Mouse (Mus musculus) liver, embryonic 11.5 days (tissue): ENCODE data around the gene Gm4340. TPM values are rescaled to one million over a fixed set of nuclear protein-coding genes. Genes with fewer than 3 reads are reported as not detected.

Experiments used
- ATAC-seq: fragments of 200-750 bp; cut with Nextera tagmentation; replicated peaks from 2 replicates; pipeline ENCODE4 v1.8.0; 2017; ENCODE audit warnings: moderate number of reproducible peaks, mild to moderate bottlenecking, moderate TSS enrichment, moderate library complexity; ENCODE audit not compliant: low FRiP score
- DNase-seq: peaks from one replicate; pipeline ENCODE4 v3.0.0-alpha.2; 2017; ENCODE audit warnings: low spot score
- H3K27ac ChIP-seq: fragments of 300-500 bp; sonication (generic); 2 replicates; pipeline ENCODE4 v1.5.1; 2014; ENCODE audit warnings: mild to moderate bottlenecking, low read depth, low read length, control low read depth
- H3K27me3 ChIP-seq: fragments of 300-500 bp; sonication (generic); replicated peaks from 2 replicates; pipeline ENCODE4 v1.6.1; 2014; ENCODE audit warnings: low read length, mixed read lengths; ENCODE audit not compliant: control insufficient read depth, insufficient read depth
- H3K36me3 ChIP-seq: fragments of 300-500 bp; sonication (generic); 2 replicates; pipeline ENCODE4 v1.6.1; 2014; ENCODE audit warnings: mild to moderate bottlenecking, low read length, moderate library complexity, mixed read lengths; ENCODE audit not compliant: control insufficient read depth, insufficient read depth
- H3K4me1 ChIP-seq: fragments of 300-500 bp; sonication (generic); replicated peaks from 2 replicates; pipeline ENCODE4 v1.6.1; 2014; ENCODE audit warnings: low read length, mixed read lengths; ENCODE audit not compliant: control insufficient read depth, insufficient read depth
- H3K4me2 ChIP-seq: fragments of 300-500 bp; sonication (generic); 2 replicates; pipeline ENCODE4 v1.6.1; 2014; ENCODE audit warnings: mild to moderate bottlenecking, control low read depth, moderate library complexity
- H3K4me3 ChIP-seq: fragments of 300-500 bp; sonication (generic); 2 replicates; pipeline ENCODE4 v1.5.1; 2014; ENCODE audit warnings: low read depth, low read length, control low read depth
- H3K9ac ChIP-seq: fragments of 300-500 bp; sonication (generic); 2 replicates; pipeline ENCODE4 v1.6.1; 2014; ENCODE audit warnings: low read depth, low read length, control low read depth
- H3K9me3 ChIP-seq: fragments of 300-500 bp; sonication (generic); 2 replicates; pipeline ENCODE4 v1.6.1; 2016; ENCODE audit warnings: low read length, inconsistent platforms, mixed read lengths; ENCODE audit not compliant: control insufficient read depth
- WGBS: fragments of 180-500 bp; shearing (Covaris S2); extraction: QIAGEN DNeasy Blood & Tissue Kit; methylation state at CpG from one replicate; pipeline ENCODE4 v1.1.7; 2014; 5-methylcytosine and 5-hydroxymethylcytosine counted together
- polyA plus RNA-seq: library from polyadenylated mRNA; unstranded; fragments of >200 nt; fragmentation: Nextera tagmentation; extraction: Ambion mirVana; gene quantifications from 2 replicates; pipeline ENCODE4 v1.2.1, GENCODE M21; 2014

Gm4340 gene
- polyA plus RNA-seq, 1 experiment from 2014 or later: not detected

- H3K9me3 ChIP-seq: no peaks in the 10 kb centered on the region
- no peak for DNase-seq
- no peak overlapping the region for H3K4me2 ChIP-seq
- no peak overlapping the region; the same call in 1 of the 2 replicates for H3K27ac ChIP-seq
- no peak for ATAC-seq
- H3K27me3 ChIP-seq: no peaks in the 10 kb centered on the region
- no peak overlapping the region for H3K9ac ChIP-seq
- H3K36me3 ChIP-seq: no peaks in the 10 kb centered on the region
- no peaks in the 10 kb centered on the region for H3K4me1 ChIP-seq
- 75% methylated on average over 6 of the region's 6 CpGs for WGBS
- no peak overlapping the region for H3K4me3 ChIP-seq
Measured at GRCm38 (mm10) chr10:104220303-104221021, 26.6 kb downstream of the Gm4340 start.

Other genes starting within 250 kb of the Gm4340 start
- gene Gm21293, start 51.1 kb upstream of the Gm4340 start, polyA plus RNA-seq: not detected in 2 replicates
- not detected in 2 replicates for gene Gm6763, start 42.5 kb upstream of the Gm4340 start, polyA plus RNA-seq
- gene Gm8764, start 34.0 kb upstream of the Gm4340 start, polyA plus RNA-seq: not detected in 2 replicates
- gene Gm21304, start 25.5 kb upstream of the Gm4340 start, polyA plus RNA-seq: not detected in 2 replicates
- gene Gm21312, start 17.0 kb upstream of the Gm4340 start, polyA plus RNA-seq: not detected in 2 replicates
- not detected in 2 replicates for gene Gm20765, start 8.5 kb upstream of the Gm4340 start, polyA plus RNA-seq